Mouse (Mus musculus) ovary, adult 2 months (tissue): ENCODE results near the gene Olfr1157. TPM values are rescaled to one million over a fixed set of nuclear protein-coding genes. Genes with fewer than 3 reads are reported as not detected.

ENCODE experiments used
- polyA plus RNA-seq: library from polyadenylated mRNA; depleted of rRNA; stranded (reverse); fragments of >200 nt; gene quantifications from 2 replicates; pipeline ENCODE4 v1.2.3, GENCODE M21; 2012; rRNA removed

The Olfr1157 gene
- not detected in 2 replicates for polyA plus RNA-seq

DNA sequence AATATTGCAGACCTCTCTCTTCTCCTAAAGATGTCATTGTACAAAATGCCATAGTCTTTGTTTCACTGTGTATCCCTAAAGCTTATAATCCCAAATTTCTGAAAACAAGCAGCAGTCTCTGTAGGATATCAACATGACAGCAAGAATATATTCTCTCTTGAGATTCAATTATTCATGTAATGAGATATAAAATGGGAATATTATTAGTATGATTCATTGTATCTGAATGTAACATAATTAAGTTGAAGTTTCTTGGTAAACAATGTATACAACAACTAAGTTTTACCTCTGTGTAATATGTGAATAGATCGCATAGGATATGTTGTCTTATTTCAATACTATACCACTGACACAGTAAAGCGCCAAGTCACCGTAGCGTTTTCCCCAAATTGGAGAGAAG is at the start of gene Olfr1157:
Olfr1157 (minus strand) TSS at position 101 of the 400 bp plus-strand sequence.

DNA sequence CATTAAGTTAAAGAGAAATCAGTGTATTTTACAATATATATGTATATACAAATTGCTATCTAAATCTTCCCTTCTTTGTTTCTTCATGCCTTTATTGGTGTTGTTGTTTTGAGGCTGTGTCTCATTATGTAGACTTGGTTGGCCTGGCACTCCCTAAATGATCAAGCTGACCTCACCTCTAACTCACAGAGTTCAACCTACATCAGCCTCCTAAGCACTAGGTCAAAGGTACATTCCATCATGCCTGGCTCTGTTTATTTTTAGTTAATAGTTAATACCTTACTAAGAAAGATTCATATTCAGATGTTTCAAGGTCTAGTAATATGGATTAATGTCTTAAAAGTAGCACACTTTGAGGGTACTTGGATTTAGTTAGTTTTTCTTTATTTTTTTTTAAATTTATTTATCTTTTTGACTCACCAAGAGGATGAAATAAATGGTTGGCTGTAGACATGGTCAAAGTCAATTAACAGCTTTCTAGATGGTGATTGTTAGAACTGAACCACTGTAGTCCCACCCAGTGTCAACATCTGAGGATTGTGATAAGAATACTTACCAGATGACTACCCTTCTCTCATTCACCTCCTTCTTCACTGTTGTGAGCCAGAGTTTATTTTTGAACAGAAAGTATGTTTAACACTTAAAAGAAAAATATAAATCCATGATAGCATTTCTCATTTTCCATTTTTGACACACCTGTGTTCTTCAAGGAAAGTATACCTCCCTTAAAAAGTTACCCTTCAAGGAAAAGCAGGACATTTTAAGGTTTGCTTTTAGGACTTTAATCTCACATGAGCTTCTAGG is 39.6 kb upstream of the Olfr1157 start, which contains the start of gene Olfr1160:
Olfr1160 (minus strand) TSS at position 754 of the 804 bp plus-strand sequence.

DNA sequence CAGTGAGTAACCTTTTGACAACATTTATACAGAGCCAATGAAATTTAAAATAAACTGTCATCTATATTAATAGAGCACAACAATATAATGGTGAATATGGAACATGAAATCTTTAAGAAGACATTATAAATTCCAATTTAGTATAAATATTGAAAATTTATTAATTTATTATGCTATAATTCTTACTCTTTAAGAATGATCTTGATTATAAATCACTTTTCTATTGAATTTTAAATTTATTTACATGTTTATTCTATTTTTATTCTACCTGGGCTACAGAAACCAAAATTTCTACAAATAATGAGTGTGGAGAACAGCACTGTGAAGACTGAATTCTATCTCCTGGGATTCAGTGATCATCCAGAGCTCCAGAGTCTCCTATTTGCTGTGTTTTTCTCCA is 21.7 kb upstream of the Olfr1157 start, which contains the start of gene Olfr1158:
Olfr1158 (plus strand) TSS at position 301 of the 400 bp plus-strand sequence.

DNA sequence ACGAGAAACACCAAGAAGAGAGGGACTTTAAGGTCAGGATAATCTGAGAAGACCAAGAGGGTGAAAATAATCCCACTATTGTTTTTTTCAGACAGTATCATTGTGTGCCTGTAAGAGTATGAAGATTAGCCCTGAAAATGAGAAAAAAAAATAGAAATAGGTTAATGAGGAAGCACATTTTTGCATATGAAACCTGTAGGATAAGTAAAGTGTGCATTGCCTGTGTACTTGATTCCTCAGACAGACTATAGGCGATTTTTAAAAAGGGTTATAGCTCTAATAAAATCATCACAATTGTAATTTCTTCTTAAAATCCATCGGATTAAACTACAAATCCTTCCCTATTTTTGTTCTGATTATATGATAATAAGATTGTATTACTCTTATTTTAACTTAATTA is 6.5 kb upstream of the Olfr1157 start, which contains the start of gene Olfr74:
Olfr74 (minus strand) TSS at position 101 of the 400 bp plus-strand sequence.

DNA sequence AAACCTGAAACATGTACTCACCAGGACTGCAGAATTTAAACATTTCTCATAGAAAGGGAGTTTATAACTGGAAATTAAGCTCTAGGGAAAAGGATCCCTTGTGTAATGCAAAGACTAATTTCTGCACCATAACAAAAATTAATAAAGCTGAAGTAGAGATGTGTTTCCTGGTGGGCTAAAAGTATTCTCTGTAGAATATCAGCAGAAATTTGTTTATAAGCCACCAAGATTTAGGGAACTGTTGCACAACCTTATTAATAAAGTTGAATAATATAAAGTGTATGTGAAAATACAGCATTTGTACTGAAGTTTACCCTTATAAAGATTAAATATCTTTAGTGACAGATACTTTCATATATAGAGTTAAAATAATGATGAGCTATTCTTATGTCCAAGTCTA is 15.1 kb downstream of the Olfr1157 start, which contains the start of gene Olfr1156:
Olfr1156 (minus strand) TSS at position 101 of the 400 bp plus-strand sequence.

DNA sequence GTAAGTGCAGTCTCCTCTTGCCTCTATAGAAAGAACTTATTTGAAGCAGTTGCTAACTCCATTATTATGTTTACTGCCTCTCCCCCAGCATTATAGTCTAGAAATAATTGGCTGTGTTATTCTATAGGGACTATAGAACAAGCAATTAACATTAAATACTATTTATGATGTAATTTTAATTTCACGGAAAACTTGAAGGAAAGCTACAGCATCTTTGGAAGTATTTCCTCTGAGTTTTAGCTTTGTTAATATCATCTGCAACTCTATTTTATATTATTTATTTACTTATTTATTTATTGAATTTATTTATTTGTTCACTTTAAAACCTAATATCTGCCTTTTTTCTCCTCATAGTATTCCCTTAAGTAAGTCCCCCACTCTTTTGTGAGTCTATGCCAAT is 23.1 kb downstream of the Olfr1157 start, which contains the start of gene Olfr1155:
Olfr1155 (minus strand) TSS at position 101 of the 400 bp plus-strand sequence.

Other genes starting within 250 kb of the Olfr1157 start
- not detected in 2 replicates for gene Olfr1138, start 228.3 kb downstream of the Olfr1157 start, polyA plus RNA-seq
- not detected in 2 replicates for gene Olfr1140, start 224.5 kb downstream of the Olfr1157 start, polyA plus RNA-seq
- not detected in 2 replicates for gene Olfr1141, start 214.3 kb downstream of the Olfr1157 start, polyA plus RNA-seq
- gene Olfr152, start 188.8 kb downstream of the Olfr1157 start, polyA plus RNA-seq: not detected in 2 replicates
- not detected in 2 replicates for gene Olfr1143, start 167.7 kb downstream of the Olfr1157 start, polyA plus RNA-seq
- not detected in 2 replicates for gene Olfr1145, start 158.5 kb downstream of the Olfr1157 start, polyA plus RNA-seq
- gene Olfr1148, start 137.8 kb downstream of the Olfr1157 start, polyA plus RNA-seq: not detected in 2 replicates
- not detected in 2 replicates for gene Olfr1150-ps1, start 124.3 kb downstream of the Olfr1157 start, polyA plus RNA-seq
- gene Olfr1151, start 112.4 kb downstream of the Olfr1157 start, polyA plus RNA-seq: not detected in 2 replicates
- gene Olfr1152, start 101.8 kb downstream of the Olfr1157 start, polyA plus RNA-seq: not detected in 2 replicates
- not detected in 2 replicates for gene Olfr1153, start 73.3 kb downstream of the Olfr1157 start, polyA plus RNA-seq
- not detected in 2 replicates for gene Olfr1154, start 63.1 kb downstream of the Olfr1157 start, polyA plus RNA-seq
- gene Olfr1155, start 23.2 kb downstream of the Olfr1157 start, polyA plus RNA-seq: not detected in 2 replicates
- not detected in 2 replicates for gene Olfr1156, start 15.2 kb downstream of the Olfr1157 start, polyA plus RNA-seq
- gene Olfr74, start 6.4 kb upstream of the Olfr1157 start, polyA plus RNA-seq: not detected in 2 replicates
- gene Olfr1158, start 21.8 kb upstream of the Olfr1157 start, polyA plus RNA-seq: not detected in 2 replicates
- not detected in 2 replicates for gene Olfr1160, start 40.0 kb upstream of the Olfr1157 start, polyA plus RNA-seq
- gene Olfr1161, start 54.5 kb upstream of the Olfr1157 start, polyA plus RNA-seq: not detected in 2 replicates
- not detected in 2 replicates for gene Olfr73, start 69.4 kb upstream of the Olfr1157 start, polyA plus RNA-seq
- gene Olfr1162, start 82.8 kb upstream of the Olfr1157 start, polyA plus RNA-seq: not detected in 2 replicates
- gene Olfr1163, start 103.5 kb upstream of the Olfr1157 start, polyA plus RNA-seq: not detected in 2 replicates
- gene Olfr1164, start 125.7 kb upstream of the Olfr1157 start, polyA plus RNA-seq: not detected in 2 replicates
- gene Olfr1166, start 160.0 kb upstream of the Olfr1157 start, polyA plus RNA-seq: not detected in 2 replicates
- not detected in 2 replicates for gene Olfr1167, start 186.9 kb upstream of the Olfr1157 start, polyA plus RNA-seq
- not detected in 2 replicates for gene Olfr1168, start 213.6 kb upstream of the Olfr1157 start, polyA plus RNA-seq